Mouse (Mus musculus): ENCODE measurements at regions not wholly inside any gene's neighbourhood (a gene's known extent, or its start where the extent isn't known, plus 50 kb on each side); places are given as distances from the start of the nearest gene placed in this dataset.

- H3K27ac ChIP-seq (ENCODE audit: low read depth, low read length) = no peak overlapping the region
- no peaks in the 10 kb centered on the region for H3K36me3 ChIP-seq (ENCODE audit: control insufficient read depth, insufficient read depth, low read length)
Observed at GRCm38 (mm10) chr15:34775714-34776113, 418.0 kb upstream of the 9430069I07Rik start.

GRCm38 (mm10) chr15:34751746-34752145, 394.1 kb upstream of the 9430069I07Rik start:
- H3K9ac ChIP-seq (ENCODE audit: low read length) = no peak overlapping the region
- no peaks in the 10 kb centered on the region for H3K4me1 ChIP-seq (replicated peaks; ENCODE audit: control insufficient read depth, insufficient read depth, low read length)
- no peak overlapping the region for H3K4me3 ChIP-seq (ENCODE audit: low read depth, low read length)
- no peaks in the 10 kb centered on the region for H3K9me3 ChIP-seq (ENCODE audit: control insufficient read depth, low read length)
- H3K27me3 ChIP-seq (ENCODE audit: control insufficient read depth, insufficient read depth, low read length) = no peaks in the 10 kb centered on the region
- no peaks in the 10 kb centered on the region for H3K36me3 ChIP-seq (ENCODE audit: control insufficient read depth, insufficient read depth, low read length)
- H3K4me2 ChIP-seq (ENCODE audit: low read depth, low read length, severe bottlenecking) = no peak overlapping the region
- ATAC-seq (replicated peaks; ENCODE audit: low FRiP score) = no peak
- 66% methylated on average over 2 of the region's 2 CpGs for WGBS
- H3K27ac ChIP-seq (ENCODE audit: low read depth, low read length) = no peak overlapping the region
- no peak for DNase-seq (ENCODE audit: low spot score)

More at GRCm38 (mm10) chr15:34775714-34776113, 418.0 kb upstream of the 9430069I07Rik start:
- DNase-seq (ENCODE audit: low spot score) = no peak
- Histone ChIP-seq H3K4me3 (ENCODE audit: low read depth, low read length) (no peak overlapping the region), H3K4me1 (replicated peaks; ENCODE audit: control insufficient read depth, insufficient read depth, low read length) (no peaks in the 10 kb centered on the region), H3K4me2 (ENCODE audit: low read depth, low read length, severe bottlenecking) (no peak overlapping the region), H3K9ac (ENCODE audit: low read length) (no peak overlapping the region), H3K27me3 (ENCODE audit: control insufficient read depth, insufficient read depth, low read length) (no peaks in the 10 kb centered on the region), H3K9me3 (ENCODE audit: control insufficient read depth, low read length) (no peaks in the 10 kb centered on the region)
- 88% methylated on average over 2 of the region's 2 CpGs for WGBS
- no peak for ATAC-seq (replicated peaks; ENCODE audit: low FRiP score)

- Histone ChIP-seq H3K27me3 (ENCODE audit: control insufficient read depth, insufficient read depth, low read length) (no peaks in the 10 kb centered on the region), H3K4me1 (replicated peaks; ENCODE audit: control insufficient read depth, insufficient read depth, low read length) (no peaks in the 10 kb centered on the region), H3K27ac (ENCODE audit: low read depth, low read length) (no peak overlapping the region), H3K9me3 (ENCODE audit: control insufficient read depth, low read length) (no peaks in the 10 kb centered on the region), H3K4me3 (ENCODE audit: low read depth, low read length) (no peak overlapping the region), H3K9ac (ENCODE audit: low read length) (no peak overlapping the region), H3K4me2 (ENCODE audit: low read depth, low read length, severe bottlenecking) (no peak overlapping the region), H3K36me3 (ENCODE audit: control insufficient read depth, insufficient read depth, low read length) (no peaks in the 10 kb centered on the region)
- ATAC-seq (replicated peaks; ENCODE audit: low FRiP score) (no peak), DNase-seq (ENCODE audit: low spot score) (no peak)
- 70% methylated on average over 2 of the region's 2 CpGs for WGBS
Observed at GRCm38 (mm10) chr15:34751021-34751420, 393.3 kb upstream of the 9430069I07Rik start.

GRCm38 (mm10) chr15:34747111-34747510, 389.4 kb upstream of the 9430069I07Rik start:
- H3K36me3 ChIP-seq (ENCODE audit: control insufficient read depth, insufficient read depth, low read length) = no peaks in the 10 kb centered on the region
- DNase-seq (ENCODE audit: low spot score) = no peak
- no peaks in the 10 kb centered on the region for H3K27me3 ChIP-seq (ENCODE audit: control insufficient read depth, insufficient read depth, low read length)
- H3K4me3 ChIP-seq (ENCODE audit: low read depth, low read length) = no peak overlapping the region
- H3K27ac ChIP-seq (ENCODE audit: low read depth, low read length) = no peak overlapping the region
- no peak overlapping the region for H3K9ac ChIP-seq (ENCODE audit: low read length)
- H3K4me1 ChIP-seq (replicated peaks; ENCODE audit: control insufficient read depth, insufficient read depth, low read length) = no peaks in the 10 kb centered on the region
- H3K9me3 ChIP-seq (ENCODE audit: control insufficient read depth, low read length) = no peaks in the 10 kb centered on the region
- 89% methylated on average over 4 of the region's 4 CpGs for WGBS
- H3K4me2 ChIP-seq (ENCODE audit: low read depth, low read length, severe bottlenecking) = no peak overlapping the region
- ATAC-seq (replicated peaks; ENCODE audit: low FRiP score) = no peak

- H3K4me1 ChIP-seq (replicated peaks; ENCODE audit: control insufficient read depth, insufficient read depth, low read length) = no peaks in the 10 kb centered on the region
- no peak for ATAC-seq (replicated peaks; ENCODE audit: low FRiP score)
- DNase-seq (ENCODE audit: low spot score) = peak; percentile 71
- no peak overlapping the region for H3K4me3 ChIP-seq (ENCODE audit: low read depth, low read length)
- 45% methylated on average over 15 of the region's 15 CpGs for WGBS
- no peak overlapping the region for H3K9ac ChIP-seq (ENCODE audit: low read length)
- H3K9me3 ChIP-seq (ENCODE audit: control insufficient read depth, low read length) = no peaks in the 10 kb centered on the region
- H3K4me2 ChIP-seq (ENCODE audit: low read depth, low read length, severe bottlenecking) = no peak overlapping the region
- H3K36me3 ChIP-seq (ENCODE audit: control insufficient read depth, insufficient read depth, low read length) = no peaks in the 10 kb centered on the region
- H3K27ac ChIP-seq (ENCODE audit: low read depth, low read length) = no peak overlapping the region
- no peaks in the 10 kb centered on the region for H3K27me3 ChIP-seq (ENCODE audit: control insufficient read depth, insufficient read depth, low read length)
Observed at GRCm38 (mm10) chr15:34743130-34743782, 385.6 kb upstream of the 9430069I07Rik start.

- no peak overlapping the region for H3K9ac ChIP-seq (ENCODE audit: low read length)
- ATAC-seq (replicated peaks; ENCODE audit: low FRiP score) (no peak), DNase-seq (ENCODE audit: low spot score) (no peak)
- H3K4me1 ChIP-seq (replicated peaks; ENCODE audit: control insufficient read depth, insufficient read depth, low read length) = no peaks in the 10 kb centered on the region
- no peaks in the 10 kb centered on the region for H3K36me3 ChIP-seq (ENCODE audit: control insufficient read depth, insufficient read depth, low read length)
- H3K9me3 ChIP-seq (ENCODE audit: control insufficient read depth, low read length) = no peaks in the 10 kb centered on the region
- no peak overlapping the region for H3K4me3 ChIP-seq (ENCODE audit: low read depth, low read length)
- H3K27me3 ChIP-seq (ENCODE audit: control insufficient read depth, insufficient read depth, low read length) = no peaks in the 10 kb centered on the region
- no peak overlapping the region for H3K4me2 ChIP-seq (ENCODE audit: low read depth, low read length, severe bottlenecking)
- no peak overlapping the region for H3K27ac ChIP-seq (ENCODE audit: low read depth, low read length)
- 85% methylated on average over 4 of the region's 4 CpGs for WGBS
Observed at GRCm38 (mm10) chr15:34741488-34741887, 383.8 kb upstream of the 9430069I07Rik start.
